Mouse (Mus musculus) small intestine, adult 2 months (tissue): ENCODE measurements at regions not wholly inside any gene's neighbourhood (a gene's known extent, or its start where the extent isn't known, plus 50 kb on each side); places are given as distances from the start of the nearest gene placed in this dataset.

Source experiments
- H3K27ac ChIP-seq: fragments of 200-500 bp; 2 replicates; pipeline ENCODE4 v1.5.1; 2012; ENCODE audit warnings: low read depth, low read length, control low read depth, inconsistent platforms; ENCODE audit not compliant: insufficient read depth
- H3K27me3 ChIP-seq: fragments of 200-500 bp; 2 replicates; pipeline ENCODE4 v1.6.1; 2012; ENCODE audit warnings: mild to moderate bottlenecking, moderate library complexity, low read length, inconsistent platforms; ENCODE audit not compliant: control insufficient read depth, insufficient read depth
- H3K36me3 ChIP-seq: fragments of 200-500 bp; 2 replicates; pipeline ENCODE4 v1.6.1; 2012; ENCODE audit warnings: mild to moderate bottlenecking, low read length, control low read depth, inconsistent platforms; ENCODE audit not compliant: control insufficient read depth, insufficient read depth
- H3K4me1 ChIP-seq: fragments of 200-500 bp; 2 replicates; pipeline ENCODE4 v1.6.1; 2012; ENCODE audit warnings: low read length, inconsistent platforms, mixed read lengths; ENCODE audit not compliant: control insufficient read depth, insufficient read depth, insufficient read length
- H3K4me3 ChIP-seq: fragments of 200-500 bp; 2 replicates; pipeline ENCODE4 v1.5.1; 2012; ENCODE audit warnings: low read depth, mild to moderate bottlenecking, control low read depth, inconsistent platforms, low read length, moderate library complexity
- CTCF ChIP-seq: fragments of 200-500 bp; IDR thresholded peaks from 2 replicates; pipeline ENCODE4 v1.5.1; 2012; ENCODE audit warnings: low read depth, mild to moderate bottlenecking, control low read depth, inconsistent platforms, low read length, moderate library complexity, mixed read lengths; ENCODE audit not compliant: insufficient replicate concordance, insufficient read length; ENCODE audit errors: extremely low read depth
- POLR2A ChIP-seq: fragments of 200-500 bp; IDR thresholded peaks from 2 replicates; pipeline ENCODE4 v1.6.1; 2012; ENCODE audit warnings: low read depth, mild to moderate bottlenecking, control low read depth, inconsistent platforms, low read length, moderate library complexity
- WGBS: fragments of 180-500 bp; shearing (Covaris S2); methylation state at CpG from one replicate; pipeline ENCODE4 v1.1.7; 2018; 5-methylcytosine and 5-hydroxymethylcytosine counted together

DNA sequence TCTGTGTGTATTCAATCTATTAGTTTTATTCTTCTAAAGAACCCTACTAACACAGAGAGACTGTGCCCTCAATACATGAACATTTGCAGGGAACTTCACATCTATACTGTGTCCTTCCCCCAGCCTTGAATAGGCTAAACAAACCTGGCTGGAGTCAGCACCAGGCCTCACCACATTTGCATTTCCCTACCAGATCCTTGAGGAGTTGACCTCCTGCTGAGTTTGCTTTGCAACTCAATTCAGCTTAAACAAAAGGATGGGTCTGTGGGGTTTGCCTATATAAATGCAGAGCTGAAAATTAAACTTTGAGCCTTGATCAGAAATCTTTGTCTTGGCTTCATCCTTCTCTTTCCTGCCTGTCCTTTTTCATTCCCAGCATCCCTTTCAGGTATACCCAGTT, 331.5 kb upstream of the Xylt1 start:
- no peak overlapping the region for H3K4me3 ChIP-seq
- no peak overlapping the region for H3K27ac ChIP-seq
- H3K27me3 ChIP-seq = no peaks in the 10 kb centered on the region
- TF ChIP-seq POLR2A = no peak
- no peak for TF ChIP-seq CTCF
- no peaks in the 10 kb centered on the region for H3K4me1 ChIP-seq
- no peaks in the 10 kb centered on the region for H3K36me3 ChIP-seq

DNA sequence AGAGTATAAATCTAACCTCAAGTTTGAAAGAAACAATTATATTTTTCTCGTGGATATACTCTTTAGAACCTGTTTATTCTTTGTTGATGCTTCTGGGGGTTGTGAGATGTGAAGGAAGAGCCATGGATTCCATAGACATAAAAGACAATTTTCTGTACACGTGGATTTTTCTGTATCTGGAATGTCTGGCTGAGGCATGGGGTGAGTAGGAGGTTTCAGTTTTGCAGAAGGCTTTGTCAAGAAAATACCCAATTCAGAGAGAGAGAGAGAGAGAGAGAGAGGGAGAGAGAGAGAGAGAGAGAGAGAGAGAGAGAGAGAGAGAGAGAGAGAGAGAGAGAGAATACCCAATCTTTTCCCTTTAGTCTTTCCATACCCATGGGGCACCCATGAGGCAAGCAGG, 315.0 kb upstream of the Xylt1 start:
- Histone ChIP-seq H3K4me1 (no peaks in the 10 kb centered on the region), H3K4me3 (no peak overlapping the region), H3K36me3 (no peaks in the 10 kb centered on the region), H3K27me3 (no peaks in the 10 kb centered on the region), H3K27ac (no peak overlapping the region)
- no peak for TF ChIP-seq CTCF
- no peak for TF ChIP-seq POLR2A
- WGBS = 46% methylated on average over 2 of the region's 2 CpGs

DNA sequence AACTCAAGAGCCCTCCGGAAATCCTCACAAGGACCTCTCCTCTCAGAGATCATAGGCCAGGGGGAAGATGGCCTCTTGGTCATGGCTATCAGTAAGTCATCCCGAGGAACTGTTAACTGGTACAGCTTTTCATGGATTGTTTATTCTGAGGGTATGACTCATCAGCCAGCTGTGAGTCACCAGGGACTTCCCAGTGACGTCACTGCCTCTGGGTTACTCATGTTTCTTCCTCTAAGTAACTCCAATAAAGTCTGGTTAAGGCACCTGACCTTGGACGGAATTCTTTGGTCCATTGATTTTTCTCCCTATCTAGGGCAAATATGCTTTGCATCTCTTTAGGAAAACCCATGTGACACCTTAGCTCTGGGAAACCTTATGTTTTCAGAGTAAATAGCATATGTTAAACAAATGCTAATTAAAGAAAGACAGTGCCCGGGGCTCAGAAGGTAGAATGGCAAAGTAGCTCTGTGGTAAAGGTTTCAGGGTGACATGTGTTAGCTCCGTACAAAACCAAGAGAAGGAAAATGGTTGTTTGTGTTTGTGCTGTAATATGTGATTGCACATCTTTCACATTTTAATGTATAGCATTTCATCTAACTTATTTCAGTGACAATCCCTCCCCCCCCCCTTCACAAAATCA, 289.7 kb upstream of the Xylt1 start:
- Histone ChIP-seq H3K4me1 (peaks cover 3% of the 10 kb centered on the region; the same call in 1 of the 2 replicates), H3K4me3 (no peak overlapping the region), H3K27ac (no peak overlapping the region), H3K36me3 (no peaks in the 10 kb centered on the region), H3K27me3 (no peaks in the 10 kb centered on the region)
- no peak for TF ChIP-seq POLR2A
- no peak for TF ChIP-seq CTCF
- WGBS = 10% methylated on average over 6 of the region's 6 CpGs

DNA sequence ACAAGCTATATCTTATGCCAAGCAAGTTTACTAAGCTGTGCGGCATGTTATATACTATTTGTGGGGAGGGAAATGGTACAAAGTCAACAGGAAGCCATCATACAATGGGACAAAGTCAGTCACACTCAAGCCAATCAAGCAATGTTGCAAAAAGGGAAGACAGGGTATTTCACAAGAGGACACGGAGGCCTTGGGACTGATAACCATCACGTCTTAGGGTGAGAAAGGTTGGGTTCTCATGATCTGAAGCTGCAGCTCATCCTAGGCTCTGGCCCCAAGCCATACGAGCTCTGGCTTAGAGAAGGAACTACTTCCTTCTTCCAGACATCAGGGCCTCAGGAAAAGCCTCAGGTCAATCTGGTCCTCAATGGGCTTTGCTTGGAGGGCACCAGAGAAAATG, 287.9 kb upstream of the Xylt1 start:
- peaks cover 3% of the 10 kb centered on the region; the same call in 1 of the 2 replicates for H3K4me1 ChIP-seq
- 72% methylated on average over 4 of the region's 4 CpGs for WGBS
- no peak overlapping the region for H3K4me3 ChIP-seq
- H3K27ac ChIP-seq = no peak overlapping the region
- H3K27me3 ChIP-seq = no peaks in the 10 kb centered on the region
- no peak for TF ChIP-seq POLR2A
- no peak for TF ChIP-seq CTCF
- no peaks in the 10 kb centered on the region for H3K36me3 ChIP-seq

DNA sequence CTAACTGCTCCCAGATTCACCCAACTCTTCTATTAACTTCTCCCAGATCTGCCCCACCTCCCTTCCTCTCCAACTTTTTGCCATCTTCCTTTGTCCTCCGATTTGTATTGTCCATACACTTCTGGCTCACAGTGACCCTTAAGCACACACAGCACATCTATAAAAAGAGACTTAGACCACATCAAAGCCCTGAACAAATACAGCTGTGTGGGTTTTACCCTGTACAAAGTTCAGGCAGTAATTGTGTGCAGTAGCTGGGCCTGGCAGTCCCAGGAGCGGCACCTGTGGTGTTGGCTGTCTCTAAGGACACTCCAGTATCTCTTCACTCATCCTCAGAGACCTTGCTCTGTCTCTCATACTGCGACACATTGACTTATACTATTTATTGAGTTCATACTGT, 283.2 kb upstream of the Xylt1 start:
- TF ChIP-seq POLR2A (no peak), CTCF (no peak)
- Histone ChIP-seq H3K4me3 (no peak overlapping the region), H3K4me1 (no peaks in the 10 kb centered on the region), H3K27me3 (no peaks in the 10 kb centered on the region), H3K27ac (no peak overlapping the region), H3K36me3 (no peaks in the 10 kb centered on the region)
- WGBS = 18% methylated on average over 3 of the region's 3 CpGs

DNA sequence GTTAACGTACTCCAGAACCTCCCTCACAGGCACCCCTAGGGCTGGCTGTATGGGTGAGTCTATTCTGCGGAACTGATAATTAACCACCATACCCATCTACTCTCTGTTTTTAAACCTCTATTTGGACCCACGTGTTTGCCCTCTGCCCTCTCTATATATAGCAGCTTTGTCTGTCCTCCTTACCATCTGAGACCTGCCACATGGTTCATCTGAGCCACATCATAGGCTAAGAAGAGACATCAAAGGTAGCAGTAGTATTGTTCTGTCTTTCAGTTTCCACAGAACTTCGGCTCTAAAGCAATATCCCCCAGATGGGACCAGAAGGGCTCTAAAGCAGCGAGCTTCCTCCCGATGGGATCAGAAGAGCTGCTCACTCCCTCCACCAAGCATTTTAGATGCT, 281.7 kb upstream of the Xylt1 start:
- Histone ChIP-seq H3K4me3 (no peak overlapping the region), H3K36me3 (no peaks in the 10 kb centered on the region), H3K4me1 (no peaks in the 10 kb centered on the region), H3K27ac (no peak overlapping the region), H3K27me3 (no peaks in the 10 kb centered on the region)
- no peak for TF ChIP-seq CTCF
- no peak for TF ChIP-seq POLR2A
- 67% methylated on average over 6 of the region's 6 CpGs for WGBS

DNA sequence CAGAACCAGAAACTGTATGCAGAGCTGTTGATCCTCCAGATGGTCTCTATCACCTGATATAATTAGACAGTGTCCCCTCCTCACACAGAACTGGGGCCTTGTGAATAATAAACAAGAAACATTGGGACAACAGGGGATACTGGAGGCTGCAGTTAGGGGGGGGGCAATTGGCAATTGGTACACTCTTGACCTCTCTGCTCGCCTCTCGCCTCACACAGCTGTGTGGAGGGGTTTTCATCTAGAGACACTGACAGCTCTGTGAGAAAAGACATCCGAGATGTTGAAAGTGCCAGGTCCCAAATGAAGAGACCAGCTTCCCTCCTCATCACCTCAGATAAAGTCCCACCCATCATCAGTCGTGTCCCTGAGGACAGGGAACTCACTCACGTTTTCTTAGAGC, 277.7 kb upstream of the Xylt1 start:
- TF ChIP-seq POLR2A (no peak), CTCF (no peak)
- Histone ChIP-seq H3K27me3 (no peaks in the 10 kb centered on the region), H3K27ac (no peak overlapping the region), H3K36me3 (no peaks in the 10 kb centered on the region), H3K4me3 (no peak overlapping the region), H3K4me1 (no peaks in the 10 kb centered on the region)
- WGBS = 64% methylated on average over 5 of the region's 5 CpGs

DNA sequence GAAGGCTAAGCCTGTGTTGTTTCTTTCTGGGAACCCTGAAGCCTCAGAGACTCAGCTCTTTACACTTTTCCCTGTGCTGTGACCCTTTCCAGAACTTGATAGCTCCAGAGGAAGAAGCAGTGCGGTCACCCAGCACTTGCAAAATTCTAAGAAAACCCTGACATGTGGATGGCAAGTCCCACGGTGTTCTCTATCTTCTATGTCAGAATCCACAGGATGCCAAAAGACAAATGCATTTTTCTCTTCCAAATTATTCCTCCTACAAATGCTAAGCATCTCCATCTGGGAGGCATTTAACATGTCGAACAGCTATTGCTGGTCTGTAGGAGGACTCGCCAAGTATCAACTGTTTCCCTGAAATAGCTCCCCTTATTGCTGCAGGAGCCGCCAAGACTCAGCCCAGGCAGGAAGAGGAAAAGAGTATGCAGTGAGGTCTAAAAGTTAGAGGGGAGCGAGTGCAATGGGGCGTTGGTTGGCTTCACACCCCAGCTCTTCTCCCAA, 274.0 kb upstream of the Xylt1 start:
- Histone ChIP-seq H3K36me3 (no peaks in the 10 kb centered on the region), H3K27me3 (no peaks in the 10 kb centered on the region), H3K27ac (no peak overlapping the region), H3K4me1 (no peaks in the 10 kb centered on the region), H3K4me3 (no peak overlapping the region)
- no peak for TF ChIP-seq POLR2A
- TF ChIP-seq CTCF = no peak
- WGBS = 89% methylated on average over 7 of the region's 7 CpGs
